Mouse (Mus musculus) lung, postnatal 0 days (tissue): ENCODE measurements around the gene Vmn1r52. TPM values are rescaled to one million over a fixed set of nuclear protein-coding genes. Genes with fewer than 3 reads are reported as not detected.
"Not testable (repeated sequence)": the region's sequence is repeated elsewhere in the genome, so short reads cannot be mapped to it uniquely, and the experiment has no call there.

Experiments used
- ATAC-seq: fragments of 200-750 bp; cut with Nextera tagmentation; 2 replicates; pipeline ENCODE4 v1.8.0; 2017; ENCODE audit warnings: moderate library complexity
- DNase-seq: peaks from one replicate; pipeline ENCODE4 v3.0.0-alpha.2; 2016; ENCODE audit warnings: low spot score
- H3K27ac ChIP-seq: fragments of 300-500 bp; sonication (generic); 2 replicates; pipeline ENCODE4 v1.5.1; 2014; ENCODE audit warnings: antibody characterized with exemption, mild to moderate bottlenecking, low read length, mixed read lengths
- H3K27me3 ChIP-seq: fragments of 300-500 bp; sonication (generic); replicated peaks from 2 replicates; pipeline ENCODE4 v1.6.1; 2014; ENCODE audit warnings: low read length, mixed read lengths; ENCODE audit not compliant: insufficient read depth
- H3K36me3 ChIP-seq: fragments of 300-500 bp; sonication (generic); 2 replicates; pipeline ENCODE4 v1.6.1; 2014; ENCODE audit warnings: low read length, mixed read lengths; ENCODE audit not compliant: insufficient read depth
- H3K4me1 ChIP-seq: fragments of 300-500 bp; sonication (generic); 2 replicates; pipeline ENCODE4 v1.6.1; 2014; ENCODE audit warnings: antibody characterized with exemption, low read depth, low read length, mixed read lengths; ENCODE audit not compliant: insufficient read depth
- H3K4me2 ChIP-seq: fragments of 300-500 bp; sonication (generic); replicated peaks from 2 replicates; pipeline ENCODE4 v1.6.1; 2014; ENCODE audit warnings: low read depth, mild to moderate bottlenecking, low read length, moderate library complexity, mixed read lengths
- H3K4me3 ChIP-seq: fragments of 300-500 bp; sonication (generic); 2 replicates; pipeline ENCODE4 v1.5.1; 2014; ENCODE audit warnings: low read depth, low read length
- H3K9ac ChIP-seq: fragments of 300-500 bp; sonication (generic); replicated peaks from 2 replicates; pipeline ENCODE4 v1.6.1; 2014; ENCODE audit warnings: low read depth, mild to moderate bottlenecking
- H3K9me3 ChIP-seq: fragments of 300-500 bp; sonication (generic); 2 replicates; pipeline ENCODE4 v1.6.1; 2016; ENCODE audit warnings: low read length, mixed read lengths
- CTCF ChIP-seq: IDR thresholded peaks from 2 replicates; pipeline ENCODE4 v1.5.1; 2016; ENCODE audit warnings: antibody characterized with exemption, mild to moderate bottlenecking
- EP300 ChIP-seq: IDR thresholded peaks from 2 replicates; pipeline ENCODE4 v1.6.1; 2016; ENCODE audit warnings: antibody characterized with exemption, mild to moderate bottlenecking, control low read depth
- WGBS: fragments of 180-500 bp; shearing (Covaris S2); extraction: QIAGEN DNeasy Blood & Tissue Kit; methylation state at CpG from one replicate; pipeline ENCODE4 v1.1.7; 2014; 5-methylcytosine and 5-hydroxymethylcytosine counted together
- polyA plus RNA-seq: library from polyadenylated mRNA; unstranded; fragments of >200 nt; fragmentation: Nextera tagmentation; extraction: Ambion mirVana; gene quantifications from 2 replicates; pipeline ENCODE4 v1.2.1, GENCODE M21; 2015

Gene Vmn1r52
- not detected in 2 replicates for polyA plus RNA-seq

DNA sequence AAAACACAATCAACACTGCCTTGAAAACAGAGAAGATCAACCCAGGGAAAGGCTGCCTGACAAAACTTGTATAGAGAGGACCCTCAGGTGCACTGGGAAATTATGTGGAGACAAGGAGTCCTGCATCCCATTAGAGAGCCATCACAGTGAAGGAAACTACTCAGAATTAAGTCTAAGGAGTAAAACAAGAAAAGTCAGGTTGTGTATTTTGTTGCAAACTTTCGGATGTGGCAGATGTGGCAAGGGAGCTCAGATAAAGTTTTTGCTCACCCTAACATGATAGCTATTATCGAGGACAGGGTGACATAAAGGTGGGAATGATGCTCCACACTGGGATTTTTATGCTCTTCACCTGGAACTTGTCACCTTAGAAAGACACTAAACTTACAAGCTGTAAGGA is at the start of gene Vmn1r52:
Gene Vmn1r52 (plus strand): TSS at position 301 of the 400 bp plus-strand sequence.
- H3K27me3 ChIP-seq, result no peaks in the 10 kb centered on the region

DNA sequence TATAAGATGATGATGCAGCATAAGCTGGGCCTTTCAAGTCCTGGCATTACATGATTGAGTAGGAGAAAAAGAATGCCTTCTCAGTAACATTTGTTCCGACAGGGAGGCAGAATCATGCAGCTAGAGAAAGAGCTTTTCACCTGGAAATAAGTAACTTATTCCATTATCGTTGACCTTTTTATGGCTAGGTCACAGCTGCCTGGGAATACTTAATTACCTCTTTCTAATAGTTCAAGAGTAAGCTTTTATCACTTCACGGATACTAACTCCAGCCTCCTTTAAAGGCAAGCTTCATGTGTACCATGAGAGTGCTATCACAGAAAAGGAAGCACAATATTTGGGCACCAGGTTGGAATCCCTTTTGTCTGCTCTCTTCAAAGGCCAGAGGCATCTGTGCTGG is 14.5 kb upstream of the Vmn1r52 start:
- no peak overlapping the region for H3K4me3 ChIP-seq
- no peaks in the 10 kb centered on the region for H3K4me1 ChIP-seq
- TF ChIP-seq EP300 (no peak), CTCF (no peak)
- ATAC-seq, result no peak
- no peak overlapping the region for H3K27ac ChIP-seq
- H3K4me2 ChIP-seq, result no peak overlapping the region
- no peaks in the 10 kb centered on the region for H3K36me3 ChIP-seq
- H3K9me3 ChIP-seq, result no peaks in the 10 kb centered on the region
- no peak overlapping the region for H3K9ac ChIP-seq
- 74% methylated on average over 3 of the region's 3 CpGs for WGBS
- H3K27me3 ChIP-seq, result no peaks in the 10 kb centered on the region
- no peak for DNase-seq

More for the DNA sequence above, at the start of gene Vmn1r52:
- WGBS, result 44% methylated on average over 2 of the region's 2 CpGs
- ATAC-seq (no peak), DNase-seq (no peak)
- no peaks in the 10 kb centered on the region for H3K9me3 ChIP-seq
- no peak within 1 kb of the TSS for H3K4me2 ChIP-seq
- no peak within 1 kb of the TSS for H3K27ac ChIP-seq
- TF ChIP-seq EP300, result no peak
- TF ChIP-seq CTCF, result no peak
- H3K4me3 ChIP-seq, result no peak within 1 kb of the TSS
- H3K36me3 ChIP-seq, result no peaks in the 10 kb centered on the region
- no peaks in the 10 kb centered on the region for H3K4me1 ChIP-seq
- no peak within 1 kb of the TSS for H3K9ac ChIP-seq

DNA sequence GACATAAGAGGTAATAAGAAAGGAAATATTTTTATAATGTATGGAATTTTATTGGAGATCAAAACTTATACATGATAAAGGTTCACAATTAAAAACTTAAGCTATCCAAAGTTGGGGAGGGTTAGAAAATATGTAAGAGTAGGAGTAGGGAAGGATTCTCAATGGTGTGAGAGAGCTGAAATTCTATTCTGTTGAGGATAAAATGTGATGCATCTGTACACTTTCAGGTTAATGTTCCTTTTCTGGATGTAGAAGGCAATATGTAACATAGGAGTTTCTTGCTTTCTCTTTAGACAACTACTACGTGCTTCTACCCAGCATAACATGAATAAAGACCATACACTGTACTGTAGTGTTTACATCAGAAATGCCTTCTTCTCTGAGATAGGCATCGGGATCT is 27.9 kb downstream of the Vmn1r52 start, which contains the start of gene V1ra8:
Gene V1ra8 (plus strand): TSS at position 301 of the 400 bp plus-strand sequence.
- WGBS, result 76% methylated on average over 2 of the region's 2 CpGs

DNA sequence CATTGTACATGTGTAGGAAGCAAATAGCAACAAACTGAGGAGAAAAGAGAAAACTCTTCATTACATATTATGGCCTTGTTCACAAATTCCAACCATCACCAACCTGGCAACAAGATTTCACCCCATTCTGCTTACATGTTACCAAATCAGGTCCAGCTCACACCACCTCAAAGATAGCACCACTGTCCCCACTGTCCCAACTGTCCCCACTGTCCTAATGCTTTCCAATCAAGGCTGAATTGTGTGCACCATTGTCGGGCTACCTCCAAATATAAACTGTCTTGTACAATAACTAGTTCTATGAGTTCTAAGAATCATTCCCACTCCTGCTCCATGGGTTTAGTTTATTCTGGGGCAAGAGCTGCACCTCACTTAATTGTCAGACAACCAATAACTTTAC is 49.7 kb downstream of the Vmn1r52 start, which contains the start of gene Vmn1r53:
Gene Vmn1r53 (minus strand): TSS at position 101 of the 400 bp plus-strand sequence.
- no peaks in the 10 kb centered on the region for H3K27me3 ChIP-seq
- TF ChIP-seq EP300 (no peak), CTCF (no peak)
- H3K9me3 ChIP-seq, result no peaks in the 10 kb centered on the region
- H3K4me1 ChIP-seq, result no peaks in the 10 kb centered on the region
- H3K36me3 ChIP-seq, result no peaks in the 10 kb centered on the region
- no peak within 1 kb of the TSS for H3K9ac ChIP-seq
- DNase-seq (no peak), ATAC-seq (no peak)
- 84% methylated on average over 1 of the region's 1 CpGs for WGBS
- no peak within 1 kb of the TSS for H3K4me2 ChIP-seq
- no peak within 1 kb of the TSS for H3K4me3 ChIP-seq
- H3K27ac ChIP-seq, result no peak within 1 kb of the TSS

More for the DNA sequence above, 27.9 kb downstream of the Vmn1r52 start, which contains the start of gene V1ra8:
- H3K4me2 ChIP-seq, H3K4me1 ChIP-seq, H3K9me3 ChIP-seq, H3K27me3 ChIP-seq, H3K4me3 ChIP-seq, DNase-seq, ATAC-seq, H3K27ac ChIP-seq, H3K9ac ChIP-seq, H3K36me3 ChIP-seq: not testable (repeated sequence)

Other genes starting within 250 kb of the Vmn1r52 start
- not detected in 2 replicates for gene Vmn1r45, start 234.2 kb upstream of the Vmn1r52 start, polyA plus RNA-seq
- gene Vmn1r46, start 205.5 kb upstream of the Vmn1r52 start, polyA plus RNA-seq, result not detected in 2 replicates
- gene Vmn1r47, start 158.7 kb upstream of the Vmn1r52 start, polyA plus RNA-seq, result not detected in 2 replicates
- not detected in 2 replicates for gene Vmn1r48, start 138.0 kb upstream of the Vmn1r52 start, polyA plus RNA-seq
- not detected in 2 replicates for gene Vmn1r49, start 96.3 kb upstream of the Vmn1r52 start, polyA plus RNA-seq
- gene Vmn1r50, start 73.4 kb upstream of the Vmn1r52 start, polyA plus RNA-seq, result not detected in 2 replicates
- gene Vmn1r51, start 52.2 kb upstream of the Vmn1r52 start, polyA plus RNA-seq, result not detected in 2 replicates
- gene V1ra8, start 28.0 kb downstream of the Vmn1r52 start, polyA plus RNA-seq, result not detected in 2 replicates
- gene Vmn1r53, start 49.6 kb downstream of the Vmn1r52 start, polyA plus RNA-seq, result not detected in 2 replicates
- gene Vmn1r54, start 71.5 kb downstream of the Vmn1r52 start, polyA plus RNA-seq, result not detected in 2 replicates
- gene BC048671, start 126.4 kb downstream of the Vmn1r52 start, polyA plus RNA-seq, result not detected in 2 replicates
- gene Chst13, start 150.4 kb downstream of the Vmn1r52 start, polyA plus RNA-seq, result 0.08 and 0.10 TPM in 2 replicates
- not detected in 2 replicates for gene Uroc1, start 158.5 kb downstream of the Vmn1r52 start, polyA plus RNA-seq
- gene Zxdc, start 194.7 kb downstream of the Vmn1r52 start, polyA plus RNA-seq, result 6.5 and 6.9 TPM in 2 replicates